Comparison of ENCODE assay signal across 26 mouse cellular contexts in genomic region chr1:140293140-140293539, GRCm38 (mm10). TPM values are rescaled to one million over a fixed set of nuclear protein-coding genes. Genes with fewer than 3 reads are reported as not detected.
"Had no signal": no experiment of that assay in that cellular context is flagged by ENCODE, and none has a peak within 500 bp of the region (broad histone marks: within the 10 kb centered on the region; RNA-seq: fewer than 3 reads in every experiment).

No protein-coding gene starts in this region.

- H3K36me3 ChIP-seq: limb, embryonic 10.5 days; limb, embryonic 13.5 days; liver, embryonic 12.5 days; liver, embryonic 15.5 days; lung, embryonic 15.5 days; midbrain, embryonic 12.5 days; neural tube, embryonic 13.5 days had no signal

- ATAC-seq: liver, embryonic 12.5 days had no signal

- H3K4me1 ChIP-seq: limb, embryonic 10.5 days; limb, embryonic 13.5 days; liver, embryonic 12.5 days; liver, embryonic 15.5 days; lung, embryonic 15.5 days; megakaryocyte, embryonic 14.5 days; midbrain, embryonic 12.5 days; neural tube, embryonic 13.5 days had no signal

- DNase-seq: kidney, adult 18-20 months; kidney, adult 9 months; kidney, postnatal 14 days; kidney, postnatal 4 days; liver; lung, adult 18-20 months; lung, postnatal 10 days; lung, postnatal 36 days; right cerebral cortex, adult 18-20 months; right cerebral cortex, postnatal 14 days; right cerebral cortex, postnatal 4 days; thymus, adult 2 months; thymus, postnatal 14 days; thymus, postnatal 4 days had no signal

- H3K4me2 ChIP-seq: limb, embryonic 13.5 days; liver, embryonic 12.5 days; liver, embryonic 15.5 days; lung, embryonic 15.5 days; midbrain, embryonic 12.5 days; neural tube, embryonic 13.5 days had no signal

- H3K9ac ChIP-seq: limb, embryonic 13.5 days; liver, embryonic 12.5 days; liver, embryonic 15.5 days; lung, embryonic 15.5 days; midbrain, embryonic 12.5 days; neural tube, embryonic 13.5 days had no signal

- H3K9me3 ChIP-seq: limb, embryonic 10.5 days; limb, embryonic 13.5 days; liver, embryonic 12.5 days; liver, embryonic 15.5 days; lung, embryonic 15.5 days; megakaryocyte, embryonic 14.5 days; midbrain, embryonic 12.5 days; neural tube, embryonic 13.5 days had no signal

- H3K4me3 ChIP-seq: limb, embryonic 10.5 days; limb, embryonic 13.5 days; liver, embryonic 12.5 days; liver, embryonic 15.5 days; lung, embryonic 15.5 days; megakaryocyte, embryonic 14.5 days; midbrain, embryonic 12.5 days; myocyte; neural tube, embryonic 13.5 days had no signal

- H3K27me3 ChIP-seq: limb, embryonic 13.5 days; liver, embryonic 12.5 days; liver, embryonic 15.5 days; lung, embryonic 15.5 days; megakaryocyte, embryonic 14.5 days; midbrain, embryonic 12.5 days; neural tube, embryonic 13.5 days had no signal

- H3K27ac ChIP-seq: limb, embryonic 10.5 days; limb, embryonic 13.5 days; liver, embryonic 12.5 days; liver, embryonic 15.5 days; lung, embryonic 15.5 days; midbrain, embryonic 12.5 days; neural tube, embryonic 13.5 days; stomach, postnatal 0 days had no signal

RNA-seq across cellular contexts. Expression of gene Kcnt2, which starts 47.2 kb away (rescaled TPM):
- total RNA-seq: monocyte, adult 5-6 weeks; neutrophil, adult 5-6 weeks had no signal
